Mouse (Mus musculus) cerebellum, adult 2 months (tissue): ENCODE results near the gene Wdr18.

Source experiments
- CTCF ChIP-seq: fragments of 200-500 bp; IDR thresholded peaks from 2 replicates; pipeline ENCODE4 v1.5.1; 2011; ENCODE audit warnings: low read depth, mild to moderate bottlenecking, control low read depth, low read length, moderate library complexity, borderline replicate concordance; ENCODE audit not compliant: insufficient read depth
- POLR2A ChIP-seq: fragments of 200-500 bp; IDR thresholded peaks from 2 replicates; pipeline ENCODE4 v1.6.1; 2011; ENCODE audit warnings: low read length, control low read depth, borderline replicate concordance; ENCODE audit not compliant: insufficient read depth

- no peak for TF ChIP-seq POLR2A
- no peak for TF ChIP-seq CTCF
These were observed 29.1 kb upstream of the Wdr18 start for GRCm38 (mm10) chr10:79930826-79931186.
